Mouse (Mus musculus): ENCODE measurements around the gene Lcorl.

DNA sequence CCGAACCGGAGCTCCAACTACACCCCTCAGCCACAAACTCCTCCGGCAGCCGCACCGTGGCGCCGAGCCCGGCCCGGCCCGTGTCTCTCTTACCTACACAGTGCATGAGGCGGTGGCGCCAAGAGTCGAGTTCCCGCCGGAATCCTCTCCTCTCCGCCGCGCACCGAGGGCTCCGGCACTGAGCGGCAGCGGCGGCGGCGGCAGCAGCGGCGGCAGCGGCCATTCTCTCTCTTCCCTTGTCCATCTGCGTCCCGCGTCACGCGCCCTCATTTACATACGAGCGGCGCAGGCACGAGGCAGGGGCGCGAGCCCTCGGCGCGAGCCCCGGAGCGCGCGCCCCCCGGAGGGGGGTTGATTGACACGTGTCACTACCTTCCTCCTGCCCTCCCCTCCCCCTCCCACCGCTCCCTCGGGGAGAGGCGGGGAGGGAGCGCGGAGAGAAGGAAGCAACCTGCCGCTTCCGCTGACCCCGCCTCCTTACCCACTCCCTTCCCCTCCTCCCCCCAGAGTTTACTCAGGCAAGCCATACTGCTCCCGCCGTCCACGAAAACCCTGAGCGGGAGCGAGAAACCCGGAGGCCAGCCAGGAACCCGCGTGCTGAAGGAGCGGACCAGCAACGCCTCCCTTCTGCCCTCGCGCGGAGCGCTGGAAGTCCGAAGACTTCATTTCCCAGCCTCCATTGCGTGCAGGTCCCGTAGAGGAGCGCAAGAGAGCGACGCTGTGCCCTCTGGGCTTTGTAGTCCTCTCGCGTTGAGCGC, at the start of gene Lcorl:
- peak; percentile 63 for TF ChIP-seq CTCF (IDR thresholded peaks at IDR 0.05; ENCODE audit: low read depth)
- no peak for TF ChIP-seq EP300 (optimal IDR thresholded peaks at IDR 0.05)
